Mouse (Mus musculus) cortical plate, adult 2 months (tissue): ENCODE measurements around the gene 5530401A14Rik.

ENCODE experiments used
- CTCF ChIP-seq: fragments of 200-500 bp; IDR thresholded peaks from 2 replicates; pipeline ENCODE4 v1.5.1; 2011; ENCODE audit warnings: mild to moderate bottlenecking, control low read depth, low read length; ENCODE audit not compliant: insufficient read depth; ENCODE audit errors: extremely low read depth
- POLR2A ChIP-seq: fragments of 200-500 bp; IDR thresholded peaks from 2 replicates; pipeline ENCODE4 v1.6.1; 2011; ENCODE audit warnings: mild to moderate bottlenecking, low read length, control low read depth; ENCODE audit not compliant: insufficient read depth; ENCODE audit errors: extremely low read depth

DNA sequence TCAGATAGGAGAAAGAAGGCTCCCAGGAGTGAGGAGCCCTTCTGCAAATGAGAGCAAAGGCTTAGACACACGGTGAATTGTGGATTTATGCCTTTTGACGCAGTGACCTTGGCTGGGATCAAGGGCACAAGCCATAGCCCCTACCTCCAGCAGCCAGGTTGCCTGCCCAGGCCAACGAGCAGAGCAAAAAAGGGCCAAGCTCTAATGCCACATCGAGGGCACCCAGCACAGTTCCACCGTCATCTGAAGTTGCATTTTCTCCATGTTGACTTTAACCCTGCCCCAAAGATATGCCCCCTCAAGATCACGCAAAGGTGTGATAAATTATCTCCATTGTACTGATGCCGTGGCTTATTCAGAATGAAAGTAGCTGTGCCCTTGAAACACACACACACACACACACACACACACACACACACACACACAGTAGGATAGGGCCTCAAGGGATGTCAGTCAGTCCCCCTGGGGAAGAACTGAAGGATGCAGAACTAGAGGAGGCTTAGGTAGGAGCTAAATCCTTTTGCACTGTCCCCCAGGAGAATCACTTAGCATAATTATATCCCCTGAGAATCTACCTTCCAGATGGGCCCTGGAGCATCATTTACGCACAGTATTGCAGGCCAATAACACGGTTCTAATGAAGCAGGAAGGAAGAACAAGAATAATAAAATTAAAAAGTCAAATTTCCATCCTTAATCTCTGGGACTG lies 11.2 kb downstream of the 5530401A14Rik start:
- TF ChIP-seq CTCF: no peak
- TF ChIP-seq POLR2A: no peak
